Mouse (Mus musculus): Measurements from ENCODE around the gene Sgms1. TPM values are rescaled to one million over a fixed set of nuclear protein-coding genes. Genes with fewer than 3 reads are reported as not detected.

Sgms1 gene
- polyA plus RNA-seq, 1 experiment from 2014 or later, result 19.2 TPM

- Histone ChIP-seq H3K4me3 (replicated peaks; ENCODE audit: low read length) (no peak overlapping the region), H3K36me3 (replicated peaks; ENCODE audit: control insufficient read depth, insufficient read depth) (no peaks in the 10 kb centered on the region), H3K4me2 (replicated peaks) (no peak overlapping the region), H3K27ac (no peak overlapping the region), H3K4me1 (replicated peaks; ENCODE audit: control insufficient read depth, insufficient read depth, low read length) (no peaks in the 10 kb centered on the region), H3K9ac (no peak overlapping the region), H3K9me3 (ENCODE audit: control insufficient read depth, low read length) (no peaks in the 10 kb centered on the region), H3K27me3 (ENCODE audit: control insufficient read depth, insufficient read depth, low read length) (no peaks in the 10 kb centered on the region)
- WGBS, result 91% methylated on average over 1 of the region's 1 CpGs
- ATAC-seq (ENCODE audit: low FRiP score), result no peak
- no peak for DNase-seq (ENCODE audit: low spot score)
Observed at GRCm38 (mm10) chr19:32263753-32264152, 125.8 kb downstream of the Sgms1 start.

- no peak overlapping the region for H3K9ac ChIP-seq
- no peaks in the 10 kb centered on the region for H3K4me1 ChIP-seq (replicated peaks; ENCODE audit: control insufficient read depth, insufficient read depth, low read length)
- H3K4me3 ChIP-seq (replicated peaks; ENCODE audit: low read length), result no peak overlapping the region
- no peaks in the 10 kb centered on the region for H3K9me3 ChIP-seq (ENCODE audit: control insufficient read depth, low read length)
- H3K27ac ChIP-seq, result no peak overlapping the region
- H3K4me2 ChIP-seq (replicated peaks), result no peak overlapping the region
- 96% methylated on average over 10 of the region's 10 CpGs for WGBS
- no peaks in the 10 kb centered on the region for H3K27me3 ChIP-seq (ENCODE audit: control insufficient read depth, insufficient read depth, low read length)
- DNase-seq (ENCODE audit: low spot score), result no peak
- no peak for ATAC-seq (ENCODE audit: low FRiP score)
- no peaks in the 10 kb centered on the region for H3K36me3 ChIP-seq (replicated peaks; ENCODE audit: control insufficient read depth, insufficient read depth)
Observed at GRCm38 (mm10) chr19:32262805-32263572, 126.5 kb downstream of the Sgms1 start.

- Histone ChIP-seq H3K36me3 (replicated peaks; ENCODE audit: control insufficient read depth, insufficient read depth) (no peaks in the 10 kb centered on the region), H3K4me1 (replicated peaks; ENCODE audit: control insufficient read depth, insufficient read depth, low read length) (no peaks in the 10 kb centered on the region), H3K4me2 (replicated peaks) (no peak overlapping the region), H3K4me3 (replicated peaks; ENCODE audit: low read length) (no peak overlapping the region), H3K27ac (no peak overlapping the region), H3K9ac (no peak overlapping the region), H3K27me3 (ENCODE audit: control insufficient read depth, insufficient read depth, low read length) (no peaks in the 10 kb centered on the region), H3K9me3 (ENCODE audit: control insufficient read depth, low read length) (no peaks in the 10 kb centered on the region)
- ATAC-seq (ENCODE audit: low FRiP score), result no peak
- WGBS, result 64% methylated on average over 8 of the region's 8 CpGs
- DNase-seq (ENCODE audit: low spot score), result no peak
Observed at GRCm38 (mm10) chr19:32260869-32261688, 128.4 kb downstream of the Sgms1 start.

GRCm38 (mm10) chr19:32259830-32260229 lies 129.7 kb downstream of the Sgms1 start:
- Histone ChIP-seq H3K36me3 (replicated peaks; ENCODE audit: control insufficient read depth, insufficient read depth) (no peaks in the 10 kb centered on the region), H3K9me3 (ENCODE audit: control insufficient read depth, low read length) (no peaks in the 10 kb centered on the region), H3K4me2 (replicated peaks) (no peak overlapping the region), H3K27ac (no peak overlapping the region), H3K27me3 (ENCODE audit: control insufficient read depth, insufficient read depth, low read length) (no peaks in the 10 kb centered on the region), H3K9ac (no peak overlapping the region), H3K4me3 (replicated peaks; ENCODE audit: low read length) (no peak overlapping the region), H3K4me1 (replicated peaks; ENCODE audit: control insufficient read depth, insufficient read depth, low read length) (peaks cover 6% of the 10 kb centered on the region; the same call in 1 of the 2 replicates)
- no peak for ATAC-seq (ENCODE audit: low FRiP score)
- WGBS, result 93% methylated on average over 2 of the region's 2 CpGs
- no peak for DNase-seq (ENCODE audit: low spot score)

- Histone ChIP-seq H3K27ac (no peak overlapping the region), H3K4me3 (replicated peaks; ENCODE audit: low read length) (no peak overlapping the region), H3K9ac (no peak overlapping the region), H3K36me3 (replicated peaks; ENCODE audit: control insufficient read depth, insufficient read depth) (no peaks in the 10 kb centered on the region), H3K9me3 (ENCODE audit: control insufficient read depth, low read length) (no peaks in the 10 kb centered on the region), H3K4me2 (replicated peaks) (no peak overlapping the region), H3K4me1 (replicated peaks; ENCODE audit: control insufficient read depth, insufficient read depth, low read length) (peaks cover 8% of the 10 kb centered on the region; the same call in 1 of the 2 replicates), H3K27me3 (ENCODE audit: control insufficient read depth, insufficient read depth, low read length) (no peaks in the 10 kb centered on the region)
- DNase-seq (ENCODE audit: low spot score), result no peak
- ATAC-seq (ENCODE audit: low FRiP score), result no peak
- WGBS, result 86% methylated on average over 4 of the region's 4 CpGs
Observed at GRCm38 (mm10) chr19:32259048-32259447, 130.5 kb downstream of the Sgms1 start.

- H3K36me3 ChIP-seq (replicated peaks; ENCODE audit: control insufficient read depth, insufficient read depth), result no peaks in the 10 kb centered on the region
- H3K4me2 ChIP-seq (replicated peaks), result no peak overlapping the region
- ATAC-seq (ENCODE audit: low FRiP score) (no peak), DNase-seq (ENCODE audit: low spot score) (no peak)
- no peaks in the 10 kb centered on the region for H3K27me3 ChIP-seq (ENCODE audit: control insufficient read depth, insufficient read depth, low read length)
- whole genome bisulfite sequencing, result 80% methylated on average over 5 of the region's 5 CpGs
- no peak overlapping the region for H3K27ac ChIP-seq
- no peaks in the 10 kb centered on the region for H3K9me3 ChIP-seq (ENCODE audit: control insufficient read depth, low read length)
- H3K9ac ChIP-seq, result no peak overlapping the region
- H3K4me3 ChIP-seq (replicated peaks; ENCODE audit: low read length), result no peak overlapping the region
- H3K4me1 ChIP-seq (replicated peaks; ENCODE audit: control insufficient read depth, insufficient read depth, low read length), result peaks cover 8% of the 10 kb centered on the region; the same call in 1 of the 2 replicates
Observed at GRCm38 (mm10) chr19:32258146-32258545, 131.4 kb downstream of the Sgms1 start.

GRCm38 (mm10) chr19:32257616-32258015 lies 131.9 kb downstream of the Sgms1 start:
- 93% methylated on average over 3 of the region's 3 CpGs for WGBS
- Histone ChIP-seq H3K27ac (no peak overlapping the region), H3K9ac (no peak overlapping the region), H3K4me3 (replicated peaks; ENCODE audit: low read length) (no peak overlapping the region), H3K27me3 (ENCODE audit: control insufficient read depth, insufficient read depth, low read length) (no peaks in the 10 kb centered on the region), H3K9me3 (ENCODE audit: control insufficient read depth, low read length) (no peaks in the 10 kb centered on the region), H3K4me1 (replicated peaks; ENCODE audit: control insufficient read depth, insufficient read depth, low read length) (peaks cover 8% of the 10 kb centered on the region; the same call in 1 of the 2 replicates), H3K36me3 (replicated peaks; ENCODE audit: control insufficient read depth, insufficient read depth) (no peaks in the 10 kb centered on the region), H3K4me2 (replicated peaks) (no peak overlapping the region)
- no peak for DNase-seq (ENCODE audit: low spot score)
- no peak for ATAC-seq (ENCODE audit: low FRiP score)

GRCm38 (mm10) chr19:32256706-32257415 lies 132.7 kb downstream of the Sgms1 start:
- Histone ChIP-seq H3K9ac (no peak overlapping the region), H3K4me1 (replicated peaks; ENCODE audit: control insufficient read depth, insufficient read depth, low read length) (peaks cover 8% of the 10 kb centered on the region; the same call in 1 of the 2 replicates), H3K9me3 (ENCODE audit: control insufficient read depth, low read length) (no peaks in the 10 kb centered on the region), H3K27ac (no peak overlapping the region), H3K4me2 (replicated peaks) (no peak overlapping the region), H3K36me3 (replicated peaks; ENCODE audit: control insufficient read depth, insufficient read depth) (no peaks in the 10 kb centered on the region), H3K4me3 (replicated peaks; ENCODE audit: low read length) (no peak overlapping the region), H3K27me3 (ENCODE audit: control insufficient read depth, insufficient read depth, low read length) (no peaks in the 10 kb centered on the region)
- ATAC-seq (ENCODE audit: low FRiP score), result no peak
- no peak for DNase-seq (ENCODE audit: low spot score)
- 89% methylated on average over 4 of the region's 4 CpGs for WGBS
